Mouse (Mus musculus): ENCODE data around the gene Nkiras2.

Nkiras2 gene

GRCm38 (mm10) chr11:100628862-100629352 is 9.9 kb downstream of the Nkiras2 start:
- no peak for DNase-seq (ENCODE audit: low read depth, low spot score)

DNA sequence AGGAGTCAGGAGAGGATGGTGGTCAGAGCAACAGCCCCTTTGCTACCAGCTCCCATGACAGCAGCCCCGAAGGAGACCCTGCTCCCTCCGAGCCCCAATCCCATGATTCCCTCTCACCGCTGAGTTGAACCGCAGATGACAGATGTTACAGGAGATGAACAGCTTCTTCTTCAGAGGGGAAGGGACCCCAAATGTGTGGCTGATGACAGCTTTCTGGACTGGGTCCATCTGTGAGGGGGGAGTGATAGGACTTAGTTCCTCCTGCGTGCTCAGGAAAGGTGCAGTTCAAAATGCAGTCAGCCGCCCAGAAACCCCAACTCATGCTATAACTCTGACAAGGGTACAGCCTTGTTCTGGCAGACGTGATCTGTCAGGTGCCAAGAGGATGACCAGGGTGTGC is 15.5 kb downstream of the Nkiras2 start:
- DNase-seq (ENCODE audit: low read depth, low spot score), result no peak

- DNase-seq (ENCODE audit: low read depth, low spot score), result peak; percentile 82
Measured at GRCm38 (mm10) chr11:100640159-100640906, 21.3 kb downstream of the Nkiras2 start.

GRCm38 (mm10) chr11:100643612-100644575 is 24.9 kb downstream of the Nkiras2 start:
- DNase-seq (ENCODE audit: low read depth, low spot score), result no peak

GRCm38 (mm10) chr11:100646265-100646664 is 27.2 kb downstream of the Nkiras2 start:
- peak; percentile 90 for DNase-seq (ENCODE audit: low read depth, low spot score)

- DNase-seq (ENCODE audit: low read depth, low spot score), result no peak
Measured at GRCm38 (mm10) chr11:100648405-100648804, 29.4 kb downstream of the Nkiras2 start.

DNA sequence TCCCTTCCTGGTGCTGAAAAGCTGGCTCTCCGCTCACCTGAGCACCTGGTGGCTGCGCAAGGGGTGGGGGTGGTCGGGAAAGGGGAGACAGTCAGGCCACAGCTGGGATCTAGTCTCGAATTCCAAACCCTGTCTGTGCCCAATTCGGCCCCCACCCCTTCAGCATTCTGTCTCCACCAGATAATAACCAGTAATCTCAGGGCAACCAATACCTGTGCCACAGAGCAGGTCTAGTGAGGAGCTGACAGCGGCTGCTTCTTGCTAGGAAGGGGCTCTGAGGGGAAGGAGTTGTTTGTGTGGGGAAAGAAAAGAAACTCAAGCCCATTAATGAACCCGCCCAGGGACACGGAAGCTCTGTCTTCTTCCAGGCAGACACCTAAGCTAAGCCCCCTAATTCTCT is 32.2 kb downstream of the Nkiras2 start:
- DNase-seq (ENCODE audit: low read depth, low spot score), result no peak

- DNase-seq (ENCODE audit: low read depth, low spot score), result no peak
Measured at GRCm38 (mm10) chr11:100651748-100652147, 32.7 kb downstream of the Nkiras2 start.

DNA sequence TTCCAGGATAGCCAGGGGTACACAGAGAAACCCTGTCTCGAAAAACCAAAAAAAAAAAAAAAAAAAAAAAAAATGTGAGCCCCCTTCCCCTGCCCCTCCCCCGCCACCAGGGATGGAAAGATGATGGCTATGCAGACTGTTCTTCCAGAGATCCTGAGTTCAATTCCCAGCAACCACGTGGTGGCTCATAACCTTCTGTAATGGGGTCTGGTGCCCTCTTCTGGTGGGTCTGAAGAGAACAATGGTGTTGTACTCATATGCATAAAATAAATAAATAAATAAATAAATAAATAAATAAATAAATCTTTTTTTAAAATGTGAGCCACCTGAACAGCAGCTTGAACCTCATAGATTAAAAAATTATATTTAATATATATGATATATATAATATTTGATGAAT is 36.5 kb downstream of the Nkiras2 start:
- peak; percentile 42 for DNase-seq (ENCODE audit: low read depth, low spot score)

- DNase-seq (ENCODE audit: low read depth, low spot score), result no peak
Measured at GRCm38 (mm10) chr11:100656458-100656857, 37.4 kb downstream of the Nkiras2 start.

DNA sequence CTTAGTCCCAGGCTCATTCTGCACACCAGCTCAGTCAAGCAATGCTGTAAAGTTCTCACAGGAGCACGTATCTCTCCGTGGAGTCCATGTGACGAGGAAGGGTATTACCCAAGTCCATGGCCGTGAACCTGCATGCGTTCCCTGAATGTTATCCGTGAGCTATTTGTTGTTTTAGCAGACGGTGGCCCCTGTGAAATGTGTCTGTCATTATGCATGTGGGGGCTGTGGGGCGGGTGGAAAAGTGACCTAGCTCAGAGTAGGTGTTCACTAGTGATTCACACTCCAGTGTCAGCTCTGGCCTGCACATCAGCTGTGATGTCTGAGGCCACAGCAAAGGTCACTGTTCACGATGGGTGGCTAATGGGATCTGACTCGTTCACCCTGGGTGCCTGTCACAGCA is 40.8 kb downstream of the Nkiras2 start:
- no peak for DNase-seq (ENCODE audit: low read depth, low spot score)

GRCm38 (mm10) chr11:100671049-100671448 is 52.0 kb downstream of the Nkiras2 start:
- DNase-seq (ENCODE audit: low read depth, low spot score), result no peak

DNA sequence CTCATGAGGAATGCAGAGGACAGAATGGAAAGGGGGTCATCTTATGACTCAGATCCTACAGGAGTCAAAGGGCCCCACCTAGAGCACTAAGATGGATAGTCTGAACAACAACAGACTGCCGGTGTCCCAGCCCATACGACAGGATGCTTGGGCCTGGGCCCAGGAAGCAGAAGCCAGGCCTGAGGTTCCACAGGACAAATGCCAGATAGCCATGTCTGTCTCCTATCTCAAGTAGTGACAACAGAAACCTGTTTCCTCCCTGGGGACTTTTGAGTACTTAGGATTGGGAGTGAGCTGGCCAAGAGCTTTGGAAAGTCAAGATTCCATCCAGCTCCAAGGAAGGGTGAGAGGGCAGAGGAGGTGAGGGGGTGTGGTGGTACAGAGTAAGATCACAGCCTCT is 52.9 kb downstream of the Nkiras2 start:
- no peak for DNase-seq (ENCODE audit: low read depth, low spot score)

GRCm38 (mm10) chr11:100673169-100673568 is 54.1 kb downstream of the Nkiras2 start:
- DNase-seq (ENCODE audit: low read depth, low spot score), result peak; percentile 80

All from ES-CJ7 (cell line).